In genomic region chr17:45318211-45319076, GRCm38 (mm10) we compare ENCODE assay signal across 12 mouse cellular contexts.
DNase-seq lines count a peak whose midpoint lies in the region; ATAC-seq lines count a peak whose summit lies in the region.
"Had no signal": no experiment of that assay in that cellular context is flagged by ENCODE, and none has a peak within 500 bp of the region (broad histone marks: within the 10 kb centered on the region; RNA-seq: fewer than 3 reads in every experiment).

No protein-coding gene starts in this region.

- no peak for ATAC-seq in midbrain, embryonic 13.5 days
- ATAC-seq in forebrain, embryonic 16.5 days, result no peak
- no peak for ATAC-seq in activated CD4-positive, CD25-positive, alpha-beta regulatory T cell, adult 4 months
- ATAC-seq: midbrain, embryonic 16.5 days had no signal

- no peak overlapping the region for H3K4me2 ChIP-seq in midbrain, embryonic 13.5 days (replicated peaks)
- no peak overlapping the region for H3K4me2 ChIP-seq in forebrain, embryonic 16.5 days (ENCODE audit: low read length)
- H3K4me2 ChIP-seq: embryonic facial prominence, embryonic 15.5 days had no signal

- no peak overlapping the region for H3K27ac ChIP-seq in midbrain, embryonic 13.5 days
- no peak overlapping the region for H3K27ac ChIP-seq in forebrain, embryonic 16.5 days (ENCODE audit: low read length)
- H3K27ac ChIP-seq: embryonic facial prominence, embryonic 15.5 days; gastrocnemius, adult 2 months had no signal

- no peaks in the 10 kb centered on the region for H3K36me3 ChIP-seq in midbrain, embryonic 13.5 days
- H3K36me3 ChIP-seq in forebrain, embryonic 16.5 days (ENCODE audit: control insufficient read depth, insufficient read depth), result no peaks in the 10 kb centered on the region
- H3K36me3 ChIP-seq: embryonic facial prominence, embryonic 15.5 days; G1E had no signal

- no peak overlapping the region for H3K9ac ChIP-seq in midbrain, embryonic 13.5 days (replicated peaks)
- no peak overlapping the region for H3K9ac ChIP-seq in forebrain, embryonic 16.5 days (replicated peaks; ENCODE audit: low read depth, low read length)
- H3K9ac ChIP-seq: embryonic facial prominence, embryonic 15.5 days had no signal

- peaks cover 7% of the 10 kb centered on the region for H3K4me1 ChIP-seq in midbrain, embryonic 13.5 days (replicated peaks)
- H3K4me1 ChIP-seq in forebrain, embryonic 16.5 days (replicated peaks; ENCODE audit: control insufficient read depth, insufficient read depth, low read length), result no peaks in the 10 kb centered on the region

- 84% methylated on average over 25 of the region's 25 CpGs for WGBS in midbrain, embryonic 13.5 days
- 86% methylated on average over 25 of the region's 25 CpGs for WGBS in forebrain, embryonic 16.5 days

- H3K9me3 ChIP-seq in midbrain, embryonic 13.5 days, result no peaks in the 10 kb centered on the region
- H3K9me3 ChIP-seq in forebrain, embryonic 16.5 days (ENCODE audit: control insufficient read depth, low read length), result no peaks in the 10 kb centered on the region
- H3K9me3 ChIP-seq: embryonic facial prominence, embryonic 15.5 days had no signal

- H3K27me3 ChIP-seq in midbrain, embryonic 13.5 days, result no peaks in the 10 kb centered on the region
- no peaks in the 10 kb centered on the region for H3K27me3 ChIP-seq in forebrain, embryonic 16.5 days (replicated peaks; ENCODE audit: control insufficient read depth, insufficient read depth, low read length)

- peak; percentile 67 for DNase-seq in ovary, adult 18-20 months (ENCODE audit: low spot score)
- no peak for DNase-seq in ovary, postnatal 10 days (ENCODE audit: low spot score)
- peak; percentile 38 to 53 for DNase-seq in kidney, adult 8-10 months
- DNase-seq in mesoderm, embryonic 11.5 days (ENCODE audit: low read depth, low spot score), result peak; percentile 83
- DNase-seq in layer of hippocampus, adult 8-10 months (ENCODE audit: low spot score in 2 of 2), result no peak
- DNase-seq: gastrocnemius, adult 2 months had no signal

- no peak overlapping the region for H3K4me3 ChIP-seq in midbrain, embryonic 13.5 days (replicated peaks)
- H3K4me3 ChIP-seq in forebrain, embryonic 16.5 days (replicated peaks; ENCODE audit: low read length), result no peak overlapping the region
- H3K4me3 ChIP-seq: embryonic facial prominence, embryonic 15.5 days; gastrocnemius, adult 2 months had no signal

Comparison
In these comparisons a context has a peak if more than half of its experiments do, and no peak if none do; other contexts are left out.
1. DNase-seq: peak in ovary, adult 18-20 months (single experiment), kidney, adult 8-10 months (2 of 2) and mesoderm, embryonic 11.5 days (single experiment); none in ovary, postnatal 10 days (single experiment) and layer of hippocampus, adult 8-10 months (0 of 2).